Mouse (Mus musculus): ENCODE results near the gene G6pd2. TPM values are rescaled to one million over a fixed set of nuclear protein-coding genes. Genes with fewer than 3 reads are reported as not detected.

The G6pd2 gene
- not detected for polyA plus RNA-seq (2014; fragmentation: Illumina TruSeq; extraction: RNeasy Lipid Tissue Mini Kit (QIAGEN cat#74804); ENCODE audit: low read depth, low replicate concordance)

DNA sequence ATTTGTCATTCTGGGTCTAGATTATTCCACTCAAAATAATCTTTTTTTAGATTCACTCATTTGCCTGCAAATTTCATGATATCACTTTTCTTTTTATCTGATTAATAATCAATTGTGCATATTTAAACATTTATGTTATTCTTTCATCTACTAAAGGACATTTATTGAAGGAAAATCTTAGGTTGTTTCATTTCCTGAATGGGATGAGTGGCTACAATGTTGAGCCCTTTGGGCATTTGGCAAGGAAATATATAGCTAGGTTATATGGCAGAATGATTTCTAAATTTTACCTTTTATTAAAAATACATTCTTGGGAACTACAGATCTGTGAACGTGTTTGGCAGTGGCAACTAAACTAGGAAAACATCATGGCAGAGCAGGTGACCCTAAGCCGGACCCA, at the start of gene G6pd2:
G6pd2 (plus strand) TSS at position 301 of the 400 bp plus-strand sequence.

